Mouse (Mus musculus) megakaryocyte, embryonic 14.5 days (primary cell): ENCODE data around the gene Ccdc34. TPM values are rescaled to one million over a fixed set of nuclear protein-coding genes. Genes with fewer than 3 reads are reported as not detected.

Source experiments
- H3K27me3 ChIP-seq: replicated peaks from 2 replicates; pipeline ENCODE3; 2012; ENCODE audit warnings: inconsistent platforms
- H3K36me3 ChIP-seq: replicated peaks from 2 replicates; pipeline ENCODE3; 2012; ENCODE audit warnings: low read length, inconsistent platforms, mixed read lengths
- H3K4me1 ChIP-seq: 2 replicates; pipeline ENCODE4 v1.6.1; 2012; ENCODE audit warnings: inconsistent platforms
- H3K4me3 ChIP-seq: replicated peaks from 2 replicates; pipeline ENCODE3; 2012; ENCODE audit warnings: moderate library complexity, mild to moderate bottlenecking, inconsistent platforms
- H3K9me3 ChIP-seq: 2 replicates; pipeline ENCODE4 v1.6.1; 2012; ENCODE audit warnings: inconsistent platforms
- FLI1 ChIP-seq: IDR thresholded peaks from 2 replicates; pipeline ENCODE4 v1.6.1; 2012; ENCODE audit warnings: low read length, inconsistent platforms, mixed read lengths
- GATA1 ChIP-seq: IDR thresholded peaks from 3 replicates; pipeline ENCODE4 v1.6.1; 2012; ENCODE audit warnings: mixed read lengths, low read length, inconsistent platforms, borderline replicate concordance
- polyA plus RNA-seq: library from polyadenylated mRNA; stranded (reverse); fragments of >175 nt; gene quantifications from 2 replicates; pipeline ENCODE4 v1.2.3, GENCODE M21; 2012; ENCODE audit warnings: low replicate concordance; ENCODE audit not compliant: insufficient read depth

Ccdc34 gene
- polyA plus RNA-seq, 1 experiment: 13.8 TPM

DNA sequence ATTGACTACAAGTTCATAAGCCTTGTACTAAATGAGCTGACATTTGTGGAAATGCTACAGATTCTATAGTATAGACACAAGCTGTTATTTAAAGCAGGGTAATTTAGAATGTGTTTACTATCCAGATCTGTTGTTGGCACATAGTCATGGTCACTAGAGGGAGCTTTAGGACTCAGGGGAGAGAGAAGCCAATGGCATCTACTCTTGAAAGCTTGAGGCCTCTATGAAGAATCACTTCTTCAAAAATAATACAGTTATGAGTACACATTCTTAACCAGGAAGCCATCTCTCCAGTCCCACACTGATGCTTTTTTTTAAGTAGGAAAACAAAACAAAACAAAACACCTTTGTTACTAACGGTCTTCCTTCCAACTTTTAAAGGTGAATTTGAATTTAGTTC is 45.5 kb downstream of the Ccdc34 start:
- no peaks in the 10 kb centered on the region for H3K36me3 ChIP-seq
- TF ChIP-seq FLI1: no peak
- H3K9me3 ChIP-seq: peaks cover 13% of the 10 kb centered on the region

DNA sequence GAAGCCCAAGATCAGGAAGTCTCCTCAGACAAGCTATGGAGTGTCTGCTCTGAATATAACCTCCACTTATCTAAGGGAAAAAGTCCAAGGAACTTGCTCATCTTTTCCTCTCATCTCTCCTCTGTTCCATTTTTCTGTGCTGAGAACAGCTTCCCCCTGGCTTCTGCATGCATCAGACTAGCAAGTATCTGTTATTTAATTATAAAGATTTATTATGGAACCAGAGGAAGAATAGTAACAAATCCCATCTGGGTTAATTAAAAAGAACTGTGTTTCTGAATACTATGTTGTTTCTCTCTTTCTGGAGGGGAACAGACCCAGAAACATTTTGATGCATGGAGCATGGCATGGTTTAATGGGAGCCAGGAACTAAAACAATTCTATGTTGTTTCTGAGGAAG is 51.3 kb downstream of the Ccdc34 start:
- no peaks in the 10 kb centered on the region for H3K36me3 ChIP-seq
- peaks cover 9% of the 10 kb centered on the region for H3K9me3 ChIP-seq
- H3K4me1 ChIP-seq: no peaks in the 10 kb centered on the region
- H3K27me3 ChIP-seq: no peaks in the 10 kb centered on the region
- H3K4me3 ChIP-seq: no peak overlapping the region
- TF ChIP-seq GATA1: no peak

More for the DNA sequence above, 45.5 kb downstream of the Ccdc34 start:
- Histone ChIP-seq H3K4me3 (no peak overlapping the region), H3K27me3 (no peaks in the 10 kb centered on the region), H3K4me1 (no peaks in the 10 kb centered on the region)

DNA sequence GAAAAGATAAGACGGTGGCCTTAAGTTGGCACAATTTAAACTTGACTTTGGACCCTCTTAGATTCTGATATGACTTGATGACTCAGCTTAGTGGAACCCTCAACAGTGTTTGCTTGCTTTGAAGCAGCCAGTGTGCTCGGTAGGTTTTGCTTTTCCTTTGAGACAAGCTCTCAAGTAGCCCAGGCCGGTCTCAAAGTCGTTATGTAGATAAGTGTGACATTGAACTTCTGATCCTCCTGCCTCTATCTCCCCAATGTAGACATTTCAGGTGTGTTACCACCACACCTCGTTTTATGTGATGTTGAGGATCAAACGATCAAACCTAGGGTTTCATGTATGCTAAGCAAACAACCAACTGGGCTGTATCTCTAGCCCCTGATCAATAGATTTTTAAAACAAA is 55.4 kb downstream of the Ccdc34 start:
- Histone ChIP-seq H3K4me1 (no peaks in the 10 kb centered on the region), H3K9me3 (no peaks in the 10 kb centered on the region)
- TF ChIP-seq FLI1: no peak
- no peak for TF ChIP-seq GATA1

DNA sequence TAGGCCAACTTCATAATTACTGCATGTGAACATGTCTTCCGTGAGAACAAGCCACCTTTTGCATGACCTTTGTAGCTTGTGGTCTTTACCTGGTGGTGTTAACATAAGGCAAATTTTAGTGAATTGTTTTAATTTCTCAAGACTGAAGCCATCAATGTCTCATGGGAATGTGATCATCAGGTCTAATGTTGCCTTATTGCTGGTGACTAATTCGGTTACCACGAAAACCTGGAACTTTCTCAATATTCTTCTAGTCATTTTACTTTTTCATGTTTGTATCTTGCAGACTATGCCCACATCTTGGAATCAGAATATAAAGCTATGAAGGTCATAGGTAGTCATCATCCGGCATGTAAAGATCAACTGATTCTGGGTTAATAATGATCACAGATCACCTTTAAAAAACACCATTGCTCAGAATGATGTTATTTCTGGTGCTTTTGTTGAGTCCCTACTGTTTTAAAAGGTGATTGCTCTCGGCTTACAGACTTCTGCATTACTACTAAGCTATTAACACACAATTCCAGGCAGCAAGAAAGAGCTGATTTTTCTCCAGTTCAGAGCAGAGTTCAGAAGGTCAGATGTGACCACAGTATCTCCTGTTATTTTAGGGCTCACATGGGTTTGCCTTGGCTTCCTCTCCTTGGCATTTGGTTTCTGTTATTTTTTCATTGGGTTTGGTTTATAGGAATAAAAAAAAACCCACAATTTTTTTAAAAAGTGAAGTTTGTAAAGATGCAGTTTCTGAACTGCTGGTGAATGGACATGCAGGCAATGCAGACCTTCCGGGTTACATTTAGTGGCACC is 57.2 kb downstream of the Ccdc34 start:
- Histone ChIP-seq H3K4me3 (no peak overlapping the region), H3K9me3 (no peaks in the 10 kb centered on the region), H3K36me3 (no peaks in the 10 kb centered on the region), H3K4me1 (no peaks in the 10 kb centered on the region), H3K27me3 (no peaks in the 10 kb centered on the region)
- TF ChIP-seq GATA1 (no peak), FLI1 (no peak)

More for the DNA sequence above, 55.4 kb downstream of the Ccdc34 start:
- Histone ChIP-seq H3K27me3 (no peaks in the 10 kb centered on the region), H3K36me3 (no peaks in the 10 kb centered on the region), H3K4me3 (no peak overlapping the region)

DNA sequence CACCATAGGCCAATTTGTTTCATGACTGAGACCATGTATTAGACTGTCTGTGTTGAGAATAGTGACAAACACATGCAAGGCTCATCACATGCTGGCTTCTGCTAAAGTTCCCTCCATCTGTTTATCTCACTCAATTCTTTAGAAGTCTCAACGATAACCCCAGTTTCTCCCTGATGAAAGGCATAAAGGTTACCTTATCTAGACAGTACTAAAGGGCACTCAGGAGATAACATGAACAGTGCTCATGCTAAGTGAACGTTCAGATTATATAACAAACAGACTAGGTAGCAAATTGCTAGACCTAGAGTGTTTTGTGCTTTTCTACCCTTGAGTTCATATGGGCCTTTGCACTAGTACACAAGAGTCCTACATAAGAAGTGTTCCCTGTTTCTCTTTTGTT is 59.6 kb downstream of the Ccdc34 start:
- Histone ChIP-seq H3K4me3 (no peak overlapping the region), H3K27me3 (no peaks in the 10 kb centered on the region), H3K4me1 (peaks cover 3% of the 10 kb centered on the region), H3K9me3 (no peaks in the 10 kb centered on the region), H3K36me3 (no peaks in the 10 kb centered on the region)
- TF ChIP-seq FLI1 (no peak), GATA1 (no peak)

DNA sequence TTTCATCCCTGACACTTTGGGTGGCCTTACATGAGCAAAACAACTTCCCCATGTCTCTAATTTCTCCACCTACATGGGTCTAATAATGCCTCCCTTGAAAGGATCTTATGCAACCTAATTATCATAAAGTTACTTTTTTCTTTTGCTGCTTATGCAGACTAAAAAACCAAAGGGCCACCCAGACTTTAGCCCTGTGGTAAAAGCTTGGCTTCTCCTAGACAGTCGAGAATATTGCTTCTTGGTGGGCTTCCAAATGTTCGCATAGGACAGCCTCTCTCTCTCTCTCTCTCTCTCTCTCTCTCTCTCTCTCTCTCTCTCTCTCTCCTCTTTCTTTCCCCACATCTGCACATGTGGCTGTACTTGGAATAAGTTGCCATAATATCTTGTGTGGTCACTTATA is 60.0 kb downstream of the Ccdc34 start:
- no peak overlapping the region for H3K4me3 ChIP-seq
- H3K36me3 ChIP-seq: no peaks in the 10 kb centered on the region
- TF ChIP-seq GATA1 (no peak), FLI1 (no peak)
- no peaks in the 10 kb centered on the region for H3K27me3 ChIP-seq
- H3K4me1 ChIP-seq: peaks cover 3% of the 10 kb centered on the region
- H3K9me3 ChIP-seq: no peaks in the 10 kb centered on the region

DNA sequence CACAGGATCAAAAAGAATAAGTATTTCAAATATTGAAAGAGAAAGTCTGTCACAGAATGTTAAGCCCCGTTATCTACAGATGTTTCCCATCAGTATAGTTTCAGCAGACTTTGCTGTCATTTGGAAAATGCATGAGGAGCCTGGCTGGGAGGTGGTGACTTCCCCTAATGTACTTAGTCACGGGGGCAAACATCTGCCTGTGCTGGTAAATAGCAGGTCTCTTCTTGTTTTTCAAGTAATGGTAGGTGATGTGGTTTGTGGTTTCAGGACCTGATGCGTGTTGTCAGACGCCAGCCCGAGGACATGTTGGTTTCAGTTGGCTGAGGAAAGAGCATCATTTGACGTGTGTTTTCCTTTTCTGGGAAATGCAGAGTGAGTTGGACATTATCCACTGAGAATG is 62.9 kb downstream of the Ccdc34 start:
- H3K27me3 ChIP-seq: no peaks in the 10 kb centered on the region
- peak overlapping the region; percentile 42 for H3K4me3 ChIP-seq
- H3K36me3 ChIP-seq: no peaks in the 10 kb centered on the region
- H3K4me1 ChIP-seq: peaks cover 3% of the 10 kb centered on the region
- H3K9me3 ChIP-seq: no peaks in the 10 kb centered on the region
- TF ChIP-seq FLI1 (no peak), GATA1 (no peak)

DNA sequence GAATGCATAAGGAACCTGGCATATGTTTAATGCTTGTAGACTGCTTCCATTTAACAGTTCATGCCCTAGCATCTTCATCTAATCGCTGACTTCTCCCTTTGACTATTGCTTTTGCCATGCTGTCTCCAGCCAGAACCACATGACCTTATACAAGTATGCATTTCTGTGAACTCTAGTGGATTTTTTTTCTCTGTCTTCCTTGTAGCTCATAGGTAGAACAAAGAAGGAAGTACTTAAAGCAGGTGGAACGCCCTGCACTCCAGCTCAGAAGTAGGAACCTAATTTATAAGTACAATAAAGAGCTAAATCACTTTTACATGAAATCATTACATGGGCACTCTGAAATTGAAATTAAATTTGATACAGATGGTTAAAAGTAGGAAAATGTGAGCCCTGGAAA is 65.4 kb downstream of the Ccdc34 start:
- Histone ChIP-seq H3K9me3 (no peaks in the 10 kb centered on the region), H3K36me3 (no peaks in the 10 kb centered on the region), H3K4me3 (no peak overlapping the region), H3K4me1 (peaks cover 3% of the 10 kb centered on the region), H3K27me3 (no peaks in the 10 kb centered on the region)
- TF ChIP-seq FLI1 (no peak), GATA1 (no peak)

DNA sequence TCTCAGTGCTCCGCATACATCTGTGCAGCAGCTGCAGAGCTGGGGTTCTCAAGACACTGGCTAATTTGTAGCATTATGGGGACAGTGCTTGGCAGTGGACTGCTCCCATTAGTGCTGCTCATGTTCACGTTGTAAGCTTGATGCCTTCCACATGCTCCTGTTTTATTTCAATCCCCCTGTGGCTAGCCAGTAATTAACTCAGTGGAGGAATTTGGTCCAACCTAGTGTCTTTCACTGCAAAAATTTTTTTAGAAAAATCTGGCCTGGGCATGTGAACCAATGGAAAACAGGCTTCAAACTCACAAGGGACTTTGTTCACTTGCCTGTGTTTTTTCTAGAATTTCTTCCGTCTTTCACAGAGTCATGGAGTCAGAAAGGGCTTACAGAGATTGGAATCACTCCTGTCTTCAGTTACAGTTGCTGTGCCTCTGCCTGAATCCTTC is 68.1 kb downstream of the Ccdc34 start:
- Histone ChIP-seq H3K36me3 (no peaks in the 10 kb centered on the region), H3K9me3 (no peaks in the 10 kb centered on the region), H3K27me3 (no peaks in the 10 kb centered on the region), H3K4me1 (peaks cover under 1% of the 10 kb centered on the region; the same call in 1 of the 2 replicates), H3K4me3 (no peak overlapping the region)
- no peak for TF ChIP-seq GATA1

DNA sequence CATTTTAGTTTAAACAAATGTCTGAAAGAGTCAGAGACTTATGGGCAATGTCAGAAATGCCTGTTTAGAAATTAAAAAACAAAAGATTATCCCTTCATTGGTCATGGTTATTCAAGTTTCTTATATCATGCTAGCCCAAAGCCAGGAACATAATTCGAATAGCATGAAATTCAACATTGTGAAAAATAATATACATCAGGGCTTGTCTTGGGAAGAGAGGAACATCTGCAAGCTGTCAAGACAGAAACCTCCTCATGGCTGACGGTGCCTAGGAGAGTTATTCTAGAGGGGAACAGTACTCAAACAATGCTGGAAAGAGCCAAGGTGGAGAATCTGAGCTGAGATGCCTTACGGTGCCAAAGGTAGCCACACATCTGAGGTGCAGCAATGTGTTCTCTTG is 96.5 kb downstream of the Ccdc34 start:
- H3K27me3 ChIP-seq: no peaks in the 10 kb centered on the region
- no peak for TF ChIP-seq FLI1
- no peak for TF ChIP-seq GATA1
- no peaks in the 10 kb centered on the region for H3K4me1 ChIP-seq
- H3K36me3 ChIP-seq: no peaks in the 10 kb centered on the region
- H3K9me3 ChIP-seq: no peaks in the 10 kb centered on the region
- H3K4me3 ChIP-seq: no peak overlapping the region
